Mouse (Mus musculus) activated CD4-positive, CD25-positive, alpha-beta regulatory T cell, adult 9 weeks (primary cell): ENCODE results near the gene Slc44a2. TPM values are rescaled to one million over a fixed set of nuclear protein-coding genes. Genes with fewer than 3 reads are reported as not detected.

Experiments
- polyA plus RNA-seq: library from polyadenylated mRNA; unstranded; fragments of 100-300 nt; shearing (Covaris generic); gene quantifications from one replicate; pipeline ENCODE4 v1.2.1, GENCODE M21; 2017

The Slc44a2 gene
- polyA plus RNA-seq: 543 TPM

DNA sequence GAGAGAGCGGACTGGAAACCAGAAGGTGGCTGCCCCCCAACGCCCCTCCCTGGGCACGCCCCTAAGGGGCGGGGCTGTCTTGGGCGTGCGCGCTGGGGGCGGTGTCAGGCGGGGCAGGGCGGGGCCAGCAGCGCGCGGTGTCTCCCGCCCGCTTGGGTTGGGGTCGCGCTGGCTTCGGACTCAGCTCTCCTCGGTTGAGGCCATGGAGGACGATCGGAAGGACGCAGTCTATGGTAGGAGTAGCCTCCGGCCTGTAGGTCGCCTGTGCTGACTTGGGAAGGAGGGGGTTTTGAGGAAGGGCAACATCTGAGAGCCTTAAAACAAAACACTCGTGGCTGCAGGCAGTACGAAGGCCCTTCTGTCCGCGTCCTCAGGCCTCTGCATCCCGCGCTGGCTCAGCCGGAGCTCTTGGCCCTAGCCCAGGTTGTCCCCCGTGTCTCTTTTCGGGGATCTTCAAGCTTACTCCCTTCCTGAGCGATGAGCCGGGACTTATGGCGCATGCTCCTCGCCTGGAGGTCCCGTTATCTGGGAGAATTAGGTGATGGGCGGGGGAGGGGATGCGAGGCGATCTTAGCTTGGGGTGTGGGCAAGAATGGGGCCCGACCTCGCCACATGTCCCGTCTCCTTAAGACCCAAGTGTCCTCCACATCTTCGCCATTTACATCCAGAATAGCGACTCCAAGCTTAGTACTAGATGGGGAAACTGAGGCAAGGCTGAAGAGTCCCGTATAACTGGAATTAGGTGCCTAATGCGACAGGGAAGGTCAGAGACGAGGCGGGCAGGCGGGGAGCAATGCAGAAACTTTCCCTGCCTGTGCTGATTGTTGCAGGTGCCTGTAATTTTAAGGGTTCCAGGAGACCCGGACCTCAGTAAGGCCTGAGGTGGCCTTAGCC is at the start of gene Slc44a2:
TSS of gene Slc44a2 (plus strand) at position 80 of the 894 bp plus-strand sequence.

DNA sequence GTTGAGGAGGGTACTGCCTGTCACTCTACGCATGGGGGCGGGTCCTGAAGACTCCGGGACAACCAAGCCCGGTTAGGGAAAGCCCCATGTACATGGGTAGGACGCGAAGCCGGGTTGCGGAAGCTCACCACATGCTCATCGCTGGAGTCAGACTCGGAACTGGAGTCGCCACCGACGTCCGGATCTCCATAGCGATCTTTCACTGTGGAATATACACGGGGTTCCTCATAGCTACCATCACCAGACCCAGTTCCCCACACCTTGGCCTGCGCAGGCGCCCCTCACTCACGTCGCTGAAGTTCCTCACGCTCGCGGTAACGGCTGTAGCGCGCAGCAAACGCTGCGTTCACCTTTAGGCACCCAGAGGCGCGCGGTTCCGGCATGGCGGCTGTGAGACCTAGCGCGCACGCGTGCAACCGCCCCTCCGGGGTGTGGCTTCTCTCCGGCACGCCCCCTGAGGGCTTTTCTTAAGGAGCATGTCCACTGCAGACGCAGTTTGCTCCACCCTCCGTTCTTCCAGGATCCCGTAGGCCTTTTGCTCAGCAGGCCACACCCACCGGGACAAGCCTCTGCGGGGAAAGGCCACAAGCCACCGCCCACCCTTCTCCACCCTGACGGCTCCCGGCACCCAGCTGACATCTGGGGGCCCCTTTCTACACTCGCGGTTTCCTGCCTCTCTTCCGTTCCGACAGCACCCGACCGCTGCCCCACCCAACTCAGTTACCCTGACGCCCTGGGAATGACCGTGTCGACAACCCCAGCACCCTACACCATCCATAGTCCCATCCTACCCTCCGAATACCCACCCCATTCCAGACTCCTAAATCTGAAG is 32.7 kb upstream of the Slc44a2 start, which contains the start of gene Kri1:
TSS of gene Kri1 (minus strand) at position 399 of the 832 bp plus-strand sequence.

DNA sequence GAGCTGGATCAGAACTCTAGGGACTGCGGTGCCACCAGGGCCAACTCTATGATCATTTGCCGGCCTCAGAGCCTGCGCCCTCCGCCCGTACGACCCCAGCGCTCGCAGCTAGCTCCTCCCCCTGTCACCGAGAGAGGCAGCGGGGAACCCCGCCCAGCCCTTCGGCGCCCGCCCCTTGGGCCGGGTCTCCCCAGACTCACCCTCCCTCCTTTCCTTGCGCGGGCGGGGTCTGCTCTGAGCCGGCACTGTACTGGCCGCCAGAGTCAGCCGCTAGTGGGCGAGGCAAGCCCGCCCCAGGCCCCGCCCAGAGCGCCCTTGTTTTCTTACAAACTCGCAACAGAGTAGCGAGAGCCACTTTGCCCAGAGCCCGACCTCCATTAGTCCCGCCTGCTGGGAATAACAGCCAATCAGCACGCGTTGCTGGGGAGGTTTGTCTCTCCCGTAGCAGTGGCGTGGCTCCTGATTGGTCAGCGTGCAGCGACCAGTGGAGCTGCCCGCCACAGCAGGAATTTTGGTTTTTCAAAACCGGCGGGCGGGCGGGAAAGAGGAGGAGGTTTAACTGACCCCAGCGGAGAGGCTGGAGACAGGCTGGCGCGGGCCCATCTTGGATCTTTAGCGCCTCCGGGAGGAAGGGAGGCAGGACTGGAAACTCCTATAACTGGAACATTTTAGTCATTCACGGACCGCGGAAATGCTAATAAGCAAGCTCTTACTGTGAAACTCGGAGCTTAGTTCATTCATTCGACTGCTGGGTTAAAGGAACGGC is 29.3 kb upstream of the Slc44a2 start, which contains the start of gene Cdkn2d:
TSS of gene Cdkn2d (minus strand) at position 386 of the 766 bp plus-strand sequence.

GRCm38 (mm10) chr9:21312134-21312533 is 8.4 kb upstream of the Slc44a2 start, which contains the start of gene Ap1m2:
Gene Ap1m2, minus strand, starts transcription at chr9:21312337.

DNA sequence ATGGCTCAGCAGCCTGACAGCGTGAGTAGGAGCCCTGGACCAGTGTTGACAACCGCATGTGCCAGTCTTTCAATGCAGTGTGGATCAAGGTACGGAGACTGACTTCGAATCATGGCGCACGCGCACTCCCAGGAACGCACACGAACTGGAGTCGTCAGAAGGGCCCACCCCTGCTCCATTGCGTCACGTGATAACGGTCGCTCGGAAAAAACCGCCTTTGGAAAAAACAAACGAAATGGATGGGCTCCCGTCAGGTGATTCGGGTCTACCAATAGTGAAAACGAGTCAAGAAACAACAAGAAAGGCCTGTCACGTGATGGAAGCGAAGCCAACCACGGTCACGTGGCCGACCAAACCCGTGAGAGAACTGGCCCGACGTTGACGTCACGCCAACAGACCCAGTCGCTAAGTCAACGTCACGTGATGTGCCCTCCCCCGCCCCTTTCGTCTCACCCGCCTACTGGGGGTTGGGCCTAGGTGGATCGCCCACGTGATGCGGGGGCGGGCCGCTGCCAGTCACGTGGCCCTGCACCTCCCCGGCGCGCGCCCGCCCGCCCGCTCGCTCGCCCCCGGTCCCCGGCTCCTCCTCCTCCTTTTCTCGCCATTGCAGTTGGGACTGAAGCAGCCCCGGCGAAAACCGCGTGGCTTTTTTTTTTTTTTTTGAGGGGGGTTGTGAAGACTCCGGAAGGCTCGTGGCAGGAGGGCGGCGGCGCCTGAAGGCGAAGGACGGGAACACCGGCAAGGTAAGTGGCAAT is 47.0 kb downstream of the Slc44a2 start, which contains the start of gene Ilf3:
TSS of gene Ilf3 (plus strand) at position 515 of the 755 bp plus-strand sequence.

Other genes with a start within 250 kb of the Slc44a2 start
- gene Gm49373, start 247.6 kb upstream of the Slc44a2 start, polyA plus RNA-seq: 0.20 TPM
- 35.0 TPM for gene Fdx1l, start 247.1 kb upstream of the Slc44a2 start, polyA plus RNA-seq
- 6.8 TPM for gene Gm38431, start 228.7 kb upstream of the Slc44a2 start, polyA plus RNA-seq
- 73.3 TPM for gene Raver1, start 228.7 kb upstream of the Slc44a2 start, polyA plus RNA-seq
- 118 TPM for gene Tyk2, start 189.5 kb upstream of the Slc44a2 start, polyA plus RNA-seq
- gene Cdc37, start 170.7 kb upstream of the Slc44a2 start, polyA plus RNA-seq: 330 TPM
- gene Pde4a, start 155.0 kb upstream of the Slc44a2 start, polyA plus RNA-seq: 0.72 TPM
- 39.3 TPM for gene Keap1, start 81.3 kb upstream of the Slc44a2 start, polyA plus RNA-seq
- not detected for gene S1pr5, start 72.3 kb upstream of the Slc44a2 start, polyA plus RNA-seq
- 63.6 TPM for gene Atg4d, start 55.4 kb upstream of the Slc44a2 start, polyA plus RNA-seq
- 37.6 TPM for gene Kri1, start 32.7 kb upstream of the Slc44a2 start, polyA plus RNA-seq
- 104 TPM for gene Cdkn2d, start 29.3 kb upstream of the Slc44a2 start, polyA plus RNA-seq
- gene Ap1m2, start 8.4 kb upstream of the Slc44a2 start, polyA plus RNA-seq: 2.0 TPM
- gene Ilf3, start 47.2 kb downstream of the Slc44a2 start, polyA plus RNA-seq: 69.7 TPM
- gene Qtrt1, start 91.1 kb downstream of the Slc44a2 start, polyA plus RNA-seq: 35.2 TPM
- 264 TPM for gene Dnm2, start 104.2 kb downstream of the Slc44a2 start, polyA plus RNA-seq
- 6.4 TPM for gene Tmed1, start 189.6 kb downstream of the Slc44a2 start, polyA plus RNA-seq
- gene AB124611, start 205.5 kb downstream of the Slc44a2 start, polyA plus RNA-seq: 32.2 TPM
- gene Carm1, start 226.2 kb downstream of the Slc44a2 start, polyA plus RNA-seq: 7.6 TPM